Mouse (Mus musculus) heart, adult 2 months (tissue): ENCODE results near the gene Ift27.

Source experiments
- CTCF ChIP-seq: fragments of 200-600 bp; IDR thresholded peaks from 2 replicates; pipeline ENCODE4 v1.8.1; 2022; ENCODE audit warnings: antibody characterized with exemption, mild to moderate bottlenecking, moderate library complexity
- POLR2A ChIP-seq: fragments of 200-500 bp; IDR thresholded peaks from 2 replicates; pipeline ENCODE4 v1.6.1; 2011; ENCODE audit warnings: mild to moderate bottlenecking, low read depth, low read length, control low read depth; ENCODE audit not compliant: insufficient read depth

GRCm38 (mm10) chr15:78177257-78177656 is 3.4 kb upstream of the Ift27 start:
- TF ChIP-seq CTCF (no peak), POLR2A (no peak)
